Mouse (Mus musculus): ENCODE measurements around the gene Adgrf5. TPM values are rescaled to one million over a fixed set of nuclear protein-coding genes. Genes with fewer than 3 reads are reported as not detected.

The Adgrf5 gene
- 18.5 and 18.8 TPM in 2 replicates for polyA plus RNA-seq (2014; fragmentation: Nextera tagmentation; extraction: Ambion mirVana)

DNA sequence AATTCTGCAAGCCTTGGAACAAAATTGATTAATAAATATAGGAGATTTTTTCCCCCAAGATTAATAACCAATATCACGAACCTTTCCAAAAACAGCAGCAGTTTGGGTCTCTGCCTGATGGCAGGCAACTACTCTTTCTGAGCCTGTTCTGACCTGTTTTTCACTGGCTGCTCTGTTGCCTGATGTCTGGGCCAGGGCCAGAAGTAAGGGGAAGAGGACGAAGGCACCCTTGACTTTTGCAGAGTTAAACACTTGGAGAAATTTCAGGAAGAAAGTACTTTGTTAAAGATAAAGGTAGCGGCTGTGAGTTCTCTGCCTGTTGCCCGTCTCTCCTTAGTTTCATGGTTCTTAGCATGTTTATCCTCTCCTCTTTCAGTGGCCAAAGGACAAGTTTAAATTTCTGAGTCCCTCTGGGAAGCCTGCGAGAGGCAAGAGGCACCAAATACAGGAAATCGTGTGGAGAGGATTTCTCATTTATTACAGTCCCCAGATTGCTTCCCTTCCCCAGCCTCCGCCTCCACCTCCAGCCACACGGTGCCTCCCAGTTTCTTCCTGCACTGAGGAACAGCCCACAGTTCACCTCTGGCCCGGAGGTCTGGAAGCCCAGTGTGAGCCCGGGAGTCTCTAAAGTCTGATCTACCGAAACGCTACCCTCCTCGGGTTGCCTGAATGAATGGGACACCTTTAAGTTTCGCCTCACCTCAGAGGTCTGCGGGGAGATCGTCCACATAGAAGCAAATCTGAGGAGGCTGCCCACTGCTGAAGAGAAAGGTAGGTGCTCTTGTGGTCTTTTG lies at the start of gene Adgrf5:
Adgrf5 (plus strand) TSS at position 626 of the 794 bp plus-strand sequence.
- no peak for TF ChIP-seq CTCF (IDR thresholded peaks at IDR 0.05; ENCODE audit: low read depth)
- Histone ChIP-seq H3K4me2 (peak within 1 kb of the TSS; percentile 47), H3K9me3 (ENCODE audit: low read depth, low read length) (no peaks in the 10 kb centered on the region), H3K27ac (ENCODE audit: low read depth) (peak within 1 kb of the TSS; percentile 10; the same call in 1 of the 2 replicates), H3K27me3 (ENCODE audit: insufficient read depth, low read length) (no peaks in the 10 kb centered on the region), H3K4me3 (ENCODE audit: low read depth, low read length) (peak within 1 kb of the TSS; percentile 28), H3K9ac (peak within 1 kb of the TSS; percentile 27; the same call in 1 of the 2 replicates), H3K4me1 (ENCODE audit: insufficient read depth) (peaks cover 7% of the 10 kb centered on the region), H3K36me3 (ENCODE audit: insufficient read depth) (no peaks in the 10 kb centered on the region)
- peak; percentile 77; the same call in 1 of the 2 replicates for ATAC-seq (ENCODE audit: insufficient read depth)
- 21% methylated on average over 16 of the region's 16 CpGs for WGBS
- DNase-seq: peak; percentile 60

DNA sequence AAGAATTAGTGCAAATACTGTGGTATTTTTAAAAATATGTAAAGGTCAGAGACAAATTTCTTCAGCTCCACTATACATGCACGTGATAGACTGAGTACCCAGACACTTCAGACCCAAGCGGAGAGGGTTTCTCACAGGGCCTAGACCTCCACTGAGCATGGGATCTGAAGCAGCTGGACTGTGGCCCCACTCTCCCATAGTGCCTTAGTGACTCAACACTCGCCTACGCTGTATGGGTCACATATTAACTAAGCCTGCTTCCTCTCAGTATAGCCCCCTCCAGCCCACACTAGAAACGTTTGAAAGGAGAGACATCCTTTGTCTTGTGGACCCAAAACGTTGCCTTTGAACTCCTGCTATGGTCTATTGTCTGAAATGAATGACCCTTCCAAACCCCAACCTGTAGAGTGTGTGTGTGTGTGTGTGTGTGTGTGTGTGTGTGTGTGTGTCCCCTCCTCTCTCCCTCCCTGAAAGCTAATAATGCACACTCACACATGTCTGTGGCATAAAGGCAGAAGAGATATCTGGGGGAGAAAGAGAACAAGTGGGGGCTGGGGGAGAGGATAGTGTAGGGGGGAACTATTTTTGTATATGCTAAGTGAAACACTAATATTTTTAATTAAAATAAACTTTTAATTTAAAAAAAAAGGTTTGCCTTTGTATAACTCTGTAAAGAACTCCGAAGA lies 34.1 kb upstream of the Adgrf5 start:
- no peak for ATAC-seq (ENCODE audit: insufficient read depth)
- 50% methylated on average over 7 of the region's 7 CpGs for WGBS
- H3K9me3 ChIP-seq (ENCODE audit: low read depth, low read length): no peaks in the 10 kb centered on the region
- DNase-seq: no peak
- H3K9ac ChIP-seq: no peak overlapping the region
- H3K4me2 ChIP-seq: peak overlapping the region; percentile 63
- no peak overlapping the region for H3K27ac ChIP-seq (ENCODE audit: low read depth)
- no peak overlapping the region for H3K4me3 ChIP-seq (ENCODE audit: low read depth, low read length)
- TF ChIP-seq CTCF (IDR thresholded peaks at IDR 0.05; ENCODE audit: low read depth): no peak
- H3K27me3 ChIP-seq (ENCODE audit: insufficient read depth, low read length): no peaks in the 10 kb centered on the region
- H3K4me1 ChIP-seq (ENCODE audit: insufficient read depth): peaks cover 6% of the 10 kb centered on the region; the same call in 1 of the 2 replicates
- no peaks in the 10 kb centered on the region for H3K36me3 ChIP-seq (ENCODE audit: insufficient read depth)

DNA sequence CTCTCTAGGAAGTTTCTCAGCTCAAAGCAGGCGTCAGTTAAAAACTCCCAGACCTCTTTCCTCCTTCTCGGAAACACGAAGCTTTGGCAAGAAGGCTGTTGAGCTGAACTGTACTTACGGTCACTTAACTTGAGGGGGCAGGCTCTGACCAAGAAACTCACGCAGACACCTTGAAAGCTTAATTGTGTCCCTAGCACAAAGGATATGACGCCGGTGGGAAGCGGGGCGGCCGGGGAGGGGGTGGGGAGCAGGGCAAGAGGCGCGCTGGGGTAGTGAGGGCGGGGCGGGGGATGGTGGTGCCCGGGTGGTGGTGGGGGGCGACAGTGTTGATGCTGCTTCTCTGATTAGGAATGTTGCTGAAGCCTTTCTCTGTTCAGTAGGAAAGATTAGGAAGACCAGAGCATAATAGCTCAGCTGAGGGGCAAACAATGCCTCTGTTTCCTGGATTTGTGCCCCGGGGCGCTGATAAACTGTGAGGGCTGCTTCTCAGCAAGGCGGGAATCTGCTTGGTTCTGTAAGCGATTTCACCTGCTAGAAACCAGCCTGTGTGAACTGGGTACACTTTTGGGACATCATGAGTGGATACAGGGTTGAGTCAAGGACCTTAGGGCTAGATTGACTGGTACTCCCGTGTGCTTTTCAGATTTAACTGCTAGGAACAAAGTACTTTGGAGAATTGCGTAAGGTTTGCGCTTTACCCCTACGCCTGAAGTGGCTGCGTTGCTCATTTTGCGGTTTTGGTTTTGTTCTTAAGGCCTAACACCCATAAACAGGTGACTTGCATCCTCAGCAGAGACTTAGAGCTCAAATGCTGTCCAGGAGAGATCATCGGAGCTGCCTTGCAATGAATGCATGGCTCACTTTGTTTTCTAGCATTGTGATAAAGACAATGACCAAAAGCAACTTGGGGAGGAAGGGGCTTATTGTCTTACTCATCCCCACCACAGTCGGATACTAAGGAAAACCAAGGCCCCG lies 33.2 kb upstream of the Adgrf5 start:
- Histone ChIP-seq H3K9me3 (ENCODE audit: low read depth, low read length) (no peaks in the 10 kb centered on the region), H3K27me3 (ENCODE audit: insufficient read depth, low read length) (no peaks in the 10 kb centered on the region), H3K4me2 (peak overlapping the region; percentile 63), H3K4me3 (ENCODE audit: low read depth, low read length) (peak overlapping the region; percentile 31), H3K27ac (ENCODE audit: low read depth) (peak overlapping the region; percentile 63), H3K4me1 (ENCODE audit: insufficient read depth) (peaks cover 6% of the 10 kb centered on the region), H3K9ac (peak overlapping the region; percentile 40), H3K36me3 (ENCODE audit: insufficient read depth) (no peaks in the 10 kb centered on the region)
- TF ChIP-seq CTCF (IDR thresholded peaks at IDR 0.05; ENCODE audit: low read depth): peak; percentile 79
- ATAC-seq (ENCODE audit: insufficient read depth) (peak; percentile 90), DNase-seq (peak; percentile 90)
- 15% methylated on average over 29 of the region's 29 CpGs for WGBS

DNA sequence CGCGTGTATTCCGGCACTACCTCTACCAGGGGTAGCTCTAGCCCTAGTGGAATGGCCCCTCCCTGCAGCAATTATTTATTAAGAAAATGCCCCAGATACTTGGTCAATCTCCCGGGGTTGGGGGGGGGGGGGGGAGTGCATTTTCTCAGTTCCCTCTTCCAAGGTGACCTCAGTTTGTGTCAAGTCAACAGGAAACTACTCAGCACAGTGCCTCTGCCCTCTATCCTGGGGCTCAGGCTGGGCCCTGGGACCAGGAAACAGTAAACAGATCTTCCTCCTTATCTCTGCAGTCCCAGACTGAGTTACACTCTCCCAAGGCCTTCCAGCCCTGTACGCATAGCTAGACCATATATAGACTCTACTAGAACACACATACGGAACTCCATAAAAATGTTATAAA lies 32.4 kb upstream of the Adgrf5 start:
- no peaks in the 10 kb centered on the region for H3K27me3 ChIP-seq (ENCODE audit: insufficient read depth, low read length)
- WGBS: 55% methylated on average over 5 of the region's 6 CpGs
- no peak overlapping the region for H3K27ac ChIP-seq (ENCODE audit: low read depth)
- no peak overlapping the region for H3K9ac ChIP-seq
- ATAC-seq (ENCODE audit: insufficient read depth) (no peak), DNase-seq (peak; percentile 12)
- H3K4me3 ChIP-seq (ENCODE audit: low read depth, low read length): no peak overlapping the region
- H3K4me1 ChIP-seq (ENCODE audit: insufficient read depth): peaks cover 9% of the 10 kb centered on the region
- TF ChIP-seq CTCF (IDR thresholded peaks at IDR 0.05; ENCODE audit: low read depth): no peak
- H3K4me2 ChIP-seq: no peak overlapping the region
- no peaks in the 10 kb centered on the region for H3K9me3 ChIP-seq (ENCODE audit: low read depth, low read length)
- H3K36me3 ChIP-seq (ENCODE audit: insufficient read depth): no peaks in the 10 kb centered on the region

DNA sequence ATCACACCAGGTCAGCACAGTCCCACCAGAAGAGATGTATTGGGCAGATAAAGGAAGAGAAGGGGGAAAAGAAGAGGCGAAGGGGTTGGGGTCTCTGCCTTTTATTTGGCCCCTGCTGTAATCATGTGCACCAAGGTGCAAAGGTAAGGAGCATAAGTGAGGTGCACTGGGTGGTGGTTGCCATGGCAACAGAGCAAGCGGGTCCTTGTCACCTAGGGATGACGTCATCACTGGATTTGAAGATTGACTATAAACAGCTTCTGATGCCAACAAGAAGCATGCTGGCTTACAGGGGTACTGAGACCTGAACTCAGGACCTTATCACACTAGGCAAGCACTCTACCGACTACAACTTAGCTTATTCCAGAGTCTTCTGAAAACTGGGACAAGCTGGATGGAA lies 31.0 kb upstream of the Adgrf5 start:
- 76% methylated on average over 4 of the region's 4 CpGs for WGBS
- Histone ChIP-seq H3K36me3 (ENCODE audit: insufficient read depth) (no peaks in the 10 kb centered on the region), H3K9me3 (ENCODE audit: low read depth, low read length) (no peaks in the 10 kb centered on the region), H3K4me3 (ENCODE audit: low read depth, low read length) (no peak overlapping the region), H3K27ac (ENCODE audit: low read depth) (no peak overlapping the region), H3K4me2 (no peak overlapping the region), H3K27me3 (ENCODE audit: insufficient read depth, low read length) (no peaks in the 10 kb centered on the region), H3K9ac (no peak overlapping the region), H3K4me1 (ENCODE audit: insufficient read depth) (peaks cover 9% of the 10 kb centered on the region)
- ATAC-seq (ENCODE audit: insufficient read depth) (no peak), DNase-seq (peak; percentile 19)
- no peak for TF ChIP-seq CTCF (IDR thresholded peaks at IDR 0.05; ENCODE audit: low read depth)

DNA sequence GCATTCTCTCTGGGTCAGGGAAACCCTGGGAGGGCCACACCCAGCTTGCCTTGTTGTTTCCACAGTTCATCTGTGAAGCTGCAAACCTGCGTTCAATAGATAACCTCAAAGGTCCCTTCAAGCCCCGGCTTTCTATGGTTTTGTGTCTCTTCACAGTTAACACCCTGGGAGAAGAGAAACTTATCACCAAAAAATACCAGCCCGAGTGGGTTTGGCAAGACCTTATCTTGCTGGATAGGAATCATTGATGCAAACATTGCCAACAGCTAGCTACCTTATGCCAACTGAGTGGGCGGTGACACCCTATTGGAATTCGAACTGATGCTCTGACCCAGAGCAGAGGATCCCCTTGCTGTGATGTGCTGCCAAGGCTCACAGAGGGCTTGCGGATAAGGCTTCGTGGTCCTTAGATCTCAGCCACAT lies 30.5 kb upstream of the Adgrf5 start:
- ATAC-seq (ENCODE audit: insufficient read depth): no peak
- Histone ChIP-seq H3K4me1 (ENCODE audit: insufficient read depth) (peaks cover 9% of the 10 kb centered on the region), H3K9me3 (ENCODE audit: low read depth, low read length) (no peaks in the 10 kb centered on the region)

More for the DNA sequence above, 30.5 kb upstream of the Adgrf5 start:
- WGBS: 68% methylated on average over 7 of the region's 7 CpGs
- Histone ChIP-seq H3K36me3 (ENCODE audit: insufficient read depth) (no peaks in the 10 kb centered on the region), H3K4me2 (no peak overlapping the region), H3K4me3 (ENCODE audit: low read depth, low read length) (no peak overlapping the region), H3K27ac (ENCODE audit: low read depth) (no peak overlapping the region), H3K27me3 (ENCODE audit: insufficient read depth, low read length) (no peaks in the 10 kb centered on the region), H3K9ac (no peak overlapping the region)
- TF ChIP-seq CTCF (IDR thresholded peaks at IDR 0.05; ENCODE audit: low read depth): no peak
- DNase-seq: peak; percentile 4

All from lung, embryonic 14.5 days (tissue).